ENCODE assay signal across 8 mouse cellular contexts in genomic region chr17:26252539-26253251, GRCm38 (mm10). TPM values are rescaled to one million over a fixed set of nuclear protein-coding genes. Genes with fewer than 3 reads are reported as not detected.
DNase-seq lines count a peak whose midpoint lies in the region; ATAC-seq lines count a peak whose summit lies in the region.

TSS of gene Luc7l (plus strand) at chr17:26252896.

- peak within 1 kb of the TSS; percentile 97 for H3K27ac ChIP-seq in hindbrain, embryonic 11.5 days (ENCODE audit: low read depth, low read length)

- no peaks in the 10 kb centered on the region for H3K9me3 ChIP-seq in hindbrain, embryonic 11.5 days (ENCODE audit: control insufficient read depth, low read length)

- WGBS in hindbrain, embryonic 11.5 days = under 1% methylated on average over 43 of the region's 43 CpGs

- peak; percentile 93 for ATAC-seq in hindbrain, embryonic 11.5 days (ENCODE audit: low FRiP score)

- no peaks in the 10 kb centered on the region for H3K27me3 ChIP-seq in hindbrain, embryonic 11.5 days (ENCODE audit: control insufficient read depth, insufficient read depth, low read length)

- peak within 1 kb of the TSS; percentile 94 for H3K9ac ChIP-seq in hindbrain, embryonic 11.5 days (ENCODE audit: low read depth, low read length)

- peaks cover 2% of the 10 kb centered on the region; the same call in 1 of the 2 replicates for H3K4me1 ChIP-seq in hindbrain, embryonic 11.5 days (replicated peaks; ENCODE audit: control insufficient read depth, insufficient read depth, low read length)

- H3K4me3 ChIP-seq in hindbrain, embryonic 11.5 days (ENCODE audit: low read depth, low read length) = peak within 1 kb of the TSS; percentile 86

- peaks cover 2% of the 10 kb centered on the region; the same call in 1 of the 2 replicates for H3K36me3 ChIP-seq in hindbrain, embryonic 11.5 days (ENCODE audit: control insufficient read depth, insufficient read depth, low read length)

- peak; percentile 97 for DNase-seq in MN1 (ENCODE audit: low spot score)
- peak; percentile 94 for DNase-seq in cerebellum, adult 9-10 months
- DNase-seq in frontal cortex, adult 2 months (ENCODE audit: extremely low spot score in 1 of 2, low spot score in 1 of 2) = peak; percentile 92 to 98
- peak; percentile 95 for DNase-seq in hindbrain, embryonic 11.5 days (ENCODE audit: low spot score)
- DNase-seq in layer of hippocampus, postnatal 10 days (ENCODE audit: low spot score in 2 of 2) = peak; percentile 94 to 95
- DNase-seq in lung, postnatal 10 days = peak; percentile 97
- peak; percentile 91 for DNase-seq in ovary, postnatal 36 days (ENCODE audit: low spot score)
- peak; percentile 92 for DNase-seq in thymus, postnatal 25 days

- peak within 1 kb of the TSS; percentile 63 for H3K4me2 ChIP-seq in hindbrain, embryonic 11.5 days (replicated peaks; ENCODE audit: low read depth, low read length)

RNA-seq across cellular contexts. Expression of gene Luc7l, which starts in this region (rescaled TPM):
- polyA plus RNA-seq in frontal cortex, adult 2 months (2012; rRNA removed) = 72.2 and 81.6 TPM in 2 replicates
- 131 and 133 TPM in 2 replicates for polyA plus RNA-seq in hindbrain, embryonic 11.5 days (2014; fragmentation: Nextera tagmentation; extraction: Ambion mirVana)
- total RNA-seq in layer of hippocampus, postnatal 10 days (2021) = 10 to 100 TPM; 85.3 to 93.4 TPM

Comparison
In these comparisons a context has a peak if more than half of its experiments do, and no peak if none do; other contexts are left out.
1. Peak in every context shown above with its lines: DNase-seq, ATAC-seq, H3K4me3 ChIP-seq and H3K27ac ChIP-seq.